Mouse (Mus musculus): ENCODE measurements around the gene Cd200. TPM values are rescaled to one million over a fixed set of nuclear protein-coding genes. Genes with fewer than 3 reads are reported as not detected.
A peak's percentile ranks its signal among the peaks of the same experiment; 100 is the strongest.

Gene Cd200
- polyA plus RNA-seq, 1 experiment from 2014 or later: 104 TPM

DNA sequence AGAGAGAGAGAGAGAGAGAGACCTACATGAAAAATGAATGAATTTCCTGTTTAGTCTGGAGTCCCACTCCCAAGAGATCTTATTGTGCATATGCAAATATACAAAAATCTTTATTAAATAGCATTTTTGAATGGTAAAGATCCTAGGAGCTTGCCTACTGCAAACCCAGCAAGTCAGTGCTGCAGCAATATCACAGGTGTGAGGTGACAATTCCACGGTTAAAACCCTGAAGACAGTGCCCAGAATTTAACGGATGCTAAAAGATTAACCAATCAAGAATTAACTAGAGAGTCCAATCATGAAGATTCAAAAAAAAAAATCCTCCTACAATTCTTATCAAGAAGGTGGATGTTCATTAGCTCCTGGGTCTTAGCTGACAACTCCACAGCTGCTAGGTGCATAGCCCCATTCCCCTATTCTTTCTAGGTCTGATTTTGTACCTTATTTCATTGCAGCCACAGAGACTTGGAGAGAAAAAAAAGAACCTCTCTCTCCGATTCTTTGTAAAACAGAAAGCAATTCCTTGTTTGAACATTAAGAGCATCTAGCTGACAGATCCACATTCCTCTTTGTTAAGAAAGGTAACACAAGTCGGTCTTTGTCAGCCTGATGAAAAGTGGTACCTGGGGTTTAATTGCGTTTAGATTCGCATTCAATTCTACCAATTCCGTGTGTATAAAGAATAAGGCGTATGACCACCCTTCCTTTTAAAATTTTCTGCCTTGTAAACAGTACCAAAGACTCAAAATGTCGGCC lies 1.0 kb downstream of the Cd200 start:
- Histone ChIP-seq H3K9ac (ENCODE audit: low read depth, low read length) (peak overlapping the region; percentile 60), H3K4me1 (replicated peaks; ENCODE audit: insufficient read depth, low read length) (no peaks in the 10 kb centered on the region), H3K27ac (peak overlapping the region; percentile 72), H3K4me3 (replicated peaks; ENCODE audit: low read depth, low read length) (peak overlapping the region; percentile 67), H3K4me2 (ENCODE audit: low read length) (peak overlapping the region; percentile 76), H3K9me3 (replicated peaks; ENCODE audit: low read length) (no peaks in the 10 kb centered on the region), H3K36me3 (ENCODE audit: insufficient read depth, low read length) (no peaks in the 10 kb centered on the region), H3K27me3 (ENCODE audit: insufficient read depth, low read length) (no peaks in the 10 kb centered on the region)
- ATAC-seq (replicated peaks; ENCODE audit: low FRiP score, low read depth) (no peak), DNase-seq (ENCODE audit: low spot score) (peak; percentile 9)
- 30% methylated on average over 9 of the region's 9 CpGs for WGBS
- no peak for TF ChIP-seq CTCF (IDR thresholded peaks at IDR 0.05; ENCODE audit: low read depth)

DNA sequence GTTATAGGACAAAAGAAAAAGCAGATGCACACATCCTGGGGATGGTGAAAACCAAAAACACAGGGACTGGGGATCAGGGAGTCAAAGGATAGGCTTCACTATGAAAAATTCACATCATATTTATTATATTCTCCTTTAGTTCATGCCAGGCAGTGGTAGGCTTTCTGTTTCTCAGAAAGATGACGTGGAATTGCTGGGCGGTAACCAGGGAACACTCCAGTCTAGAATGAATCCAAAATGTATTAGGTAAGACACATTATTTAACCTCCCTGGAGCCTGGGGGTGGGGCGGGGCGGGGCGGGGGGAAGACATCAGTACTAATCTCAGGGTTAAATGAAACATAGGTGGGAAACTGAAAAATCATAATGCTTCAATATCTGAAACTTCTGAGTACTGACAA lies 1.8 kb downstream of the Cd200 start:
- 88% methylated on average over 5 of the region's 5 CpGs for WGBS
- ATAC-seq (replicated peaks; ENCODE audit: low FRiP score, low read depth): no peak

DNA sequence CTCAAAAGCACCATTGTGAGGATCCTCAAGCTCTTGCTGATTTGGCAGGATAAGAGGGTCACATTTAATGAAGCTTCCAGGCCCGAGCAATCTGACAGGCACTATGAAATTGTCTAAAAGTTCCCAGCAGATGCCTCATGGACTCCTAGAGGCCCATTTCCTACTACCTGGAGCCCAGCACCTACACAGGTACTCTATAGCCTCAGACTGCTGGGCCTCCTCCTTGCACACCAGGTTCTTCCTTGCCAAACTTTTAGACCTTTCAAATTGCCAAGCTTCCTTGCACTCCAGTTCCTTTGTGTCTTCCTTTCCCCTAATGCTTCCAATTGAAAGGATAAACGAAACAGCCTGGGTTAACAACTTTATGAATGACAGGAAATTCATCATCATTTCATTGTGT lies 5.9 kb downstream of the Cd200 start:
- no peaks in the 10 kb centered on the region for H3K4me1 ChIP-seq (replicated peaks; ENCODE audit: insufficient read depth, low read length)
- H3K9ac ChIP-seq (ENCODE audit: low read depth, low read length): no peak overlapping the region
- ATAC-seq (replicated peaks; ENCODE audit: low FRiP score, low read depth) (no peak), DNase-seq (ENCODE audit: low spot score) (no peak)
- no peaks in the 10 kb centered on the region for H3K27me3 ChIP-seq (ENCODE audit: insufficient read depth, low read length)
- no peak overlapping the region for H3K4me3 ChIP-seq (replicated peaks; ENCODE audit: low read depth, low read length)
- WGBS: 68% methylated on average over 2 of the region's 2 CpGs
- H3K36me3 ChIP-seq (ENCODE audit: insufficient read depth, low read length): no peaks in the 10 kb centered on the region
- no peak for TF ChIP-seq CTCF (IDR thresholded peaks at IDR 0.05; ENCODE audit: low read depth)
- H3K9me3 ChIP-seq (replicated peaks; ENCODE audit: low read length): no peaks in the 10 kb centered on the region
- no peak overlapping the region for H3K27ac ChIP-seq
- H3K4me2 ChIP-seq (ENCODE audit: low read length): no peak overlapping the region

More for the DNA sequence above, 1.8 kb downstream of the Cd200 start:
- peak overlapping the region; percentile 76 for H3K4me2 ChIP-seq (ENCODE audit: low read length)
- H3K36me3 ChIP-seq (ENCODE audit: insufficient read depth, low read length): no peaks in the 10 kb centered on the region
- TF ChIP-seq CTCF (IDR thresholded peaks at IDR 0.05; ENCODE audit: low read depth): no peak
- no peaks in the 10 kb centered on the region for H3K9me3 ChIP-seq (replicated peaks; ENCODE audit: low read length)
- no peaks in the 10 kb centered on the region for H3K4me1 ChIP-seq (replicated peaks; ENCODE audit: insufficient read depth, low read length)
- H3K9ac ChIP-seq (ENCODE audit: low read depth, low read length): no peak overlapping the region
- H3K27ac ChIP-seq: no peak overlapping the region
- H3K4me3 ChIP-seq (replicated peaks; ENCODE audit: low read depth, low read length): no peak overlapping the region
- DNase-seq (ENCODE audit: low spot score): no peak
- no peaks in the 10 kb centered on the region for H3K27me3 ChIP-seq (ENCODE audit: insufficient read depth, low read length)

DNA sequence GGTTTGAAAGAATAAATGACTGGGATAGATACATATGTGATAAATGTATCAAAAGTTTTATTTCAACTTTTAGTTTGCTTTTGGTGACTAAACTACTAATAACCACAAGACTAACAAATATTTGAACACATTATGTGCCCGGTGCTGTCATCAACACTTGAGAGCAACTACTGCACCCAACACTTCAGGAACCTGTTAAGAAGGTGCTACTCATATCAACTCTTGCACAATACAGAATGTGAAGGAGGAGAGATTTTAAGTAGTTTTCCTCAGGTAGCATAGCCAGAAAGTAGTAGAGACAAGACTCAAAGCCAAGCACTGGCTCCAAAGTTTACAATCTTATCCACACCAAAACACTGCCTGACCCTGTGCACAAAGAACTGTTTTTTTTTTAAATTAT lies 6.8 kb downstream of the Cd200 start:
- H3K27ac ChIP-seq: no peak overlapping the region

DNA sequence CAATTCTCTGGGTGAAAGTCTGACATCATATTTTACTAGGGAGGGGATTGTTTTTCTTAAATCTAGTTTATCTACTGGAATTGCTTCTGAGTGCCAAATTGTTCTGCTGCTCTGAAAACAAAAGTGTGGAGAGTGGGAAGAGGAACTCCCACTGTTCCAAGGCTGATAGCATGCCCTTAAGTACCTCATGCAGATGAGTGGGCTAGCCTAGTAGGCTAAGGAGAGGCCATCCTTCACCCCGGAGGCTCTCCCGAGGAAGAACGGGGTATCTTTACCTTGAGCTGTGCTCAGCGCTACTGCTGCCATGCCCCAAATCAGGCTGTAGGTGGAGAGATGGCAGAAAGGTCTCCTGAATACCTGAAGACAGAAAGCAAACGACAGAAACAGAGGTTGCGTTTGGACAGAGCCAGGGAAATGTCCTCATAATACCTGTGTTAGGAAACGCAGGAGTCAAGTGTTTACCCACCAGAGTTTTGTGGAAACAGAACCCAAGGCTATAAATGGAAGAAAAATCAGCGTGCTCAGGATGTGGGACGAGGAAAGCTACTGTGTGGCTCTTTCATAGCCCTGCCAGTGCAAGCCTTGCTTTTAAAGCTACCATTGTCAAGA lies 8.8 kb downstream of the Cd200 start:
- Histone ChIP-seq H3K36me3 (ENCODE audit: insufficient read depth, low read length) (no peaks in the 10 kb centered on the region), H3K27ac (no peak overlapping the region), H3K4me1 (replicated peaks; ENCODE audit: insufficient read depth, low read length) (no peaks in the 10 kb centered on the region), H3K4me2 (ENCODE audit: low read length) (no peak overlapping the region), H3K27me3 (ENCODE audit: insufficient read depth, low read length) (no peaks in the 10 kb centered on the region), H3K9me3 (replicated peaks; ENCODE audit: low read length) (no peaks in the 10 kb centered on the region), H3K9ac (ENCODE audit: low read depth, low read length) (no peak overlapping the region), H3K4me3 (replicated peaks; ENCODE audit: low read depth, low read length) (no peak overlapping the region)
- DNase-seq (ENCODE audit: low spot score) (no peak), ATAC-seq (replicated peaks; ENCODE audit: low FRiP score, low read depth) (no peak)
- 60% methylated on average over 9 of the region's 9 CpGs for WGBS
- no peak for TF ChIP-seq CTCF (IDR thresholded peaks at IDR 0.05; ENCODE audit: low read depth)

More for the DNA sequence above, 6.8 kb downstream of the Cd200 start:
- 98% methylated on average over 1 of the region's 1 CpGs for WGBS
- Histone ChIP-seq H3K36me3 (ENCODE audit: insufficient read depth, low read length) (no peaks in the 10 kb centered on the region), H3K4me3 (replicated peaks; ENCODE audit: low read depth, low read length) (no peak overlapping the region), H3K9ac (ENCODE audit: low read depth, low read length) (no peak overlapping the region), H3K9me3 (replicated peaks; ENCODE audit: low read length) (no peaks in the 10 kb centered on the region), H3K27me3 (ENCODE audit: insufficient read depth, low read length) (no peaks in the 10 kb centered on the region), H3K4me1 (replicated peaks; ENCODE audit: insufficient read depth, low read length) (no peaks in the 10 kb centered on the region), H3K4me2 (ENCODE audit: low read length) (no peak overlapping the region)
- ATAC-seq (replicated peaks; ENCODE audit: low FRiP score, low read depth) (no peak), DNase-seq (ENCODE audit: low spot score) (no peak)
- TF ChIP-seq CTCF (IDR thresholded peaks at IDR 0.05; ENCODE audit: low read depth): no peak

DNA sequence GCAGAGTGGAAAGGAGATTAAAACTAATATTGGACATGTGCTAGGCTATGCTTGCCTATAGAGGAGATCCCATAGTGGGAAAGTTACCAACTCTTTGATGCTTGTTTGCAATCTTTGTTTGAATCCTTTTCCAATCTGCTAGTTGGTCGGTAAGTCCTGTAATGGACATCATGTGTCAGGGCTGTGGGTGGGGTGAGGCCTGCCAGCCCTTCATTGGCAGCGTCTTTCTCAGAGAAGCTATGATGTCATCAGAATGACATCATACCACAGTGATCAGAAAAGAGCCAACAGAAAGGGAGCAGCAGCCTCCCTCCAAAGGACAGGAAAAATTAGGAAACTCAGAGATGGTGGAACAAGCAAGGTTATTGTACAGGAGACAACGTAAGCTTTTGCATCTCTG lies 9.4 kb downstream of the Cd200 start:
- no peak overlapping the region for H3K4me2 ChIP-seq (ENCODE audit: low read length)
- H3K36me3 ChIP-seq (ENCODE audit: insufficient read depth, low read length): no peaks in the 10 kb centered on the region
- 80% methylated on average over 3 of the region's 3 CpGs for WGBS
- H3K4me1 ChIP-seq (replicated peaks; ENCODE audit: insufficient read depth, low read length): no peaks in the 10 kb centered on the region
- no peak for TF ChIP-seq CTCF (IDR thresholded peaks at IDR 0.05; ENCODE audit: low read depth)
- no peak overlapping the region for H3K4me3 ChIP-seq (replicated peaks; ENCODE audit: low read depth, low read length)
- H3K27ac ChIP-seq: no peak overlapping the region
- ATAC-seq (replicated peaks; ENCODE audit: low FRiP score, low read depth) (no peak), DNase-seq (ENCODE audit: low spot score) (no peak)
- no peak overlapping the region for H3K9ac ChIP-seq (ENCODE audit: low read depth, low read length)
- no peaks in the 10 kb centered on the region for H3K9me3 ChIP-seq (replicated peaks; ENCODE audit: low read length)
- no peaks in the 10 kb centered on the region for H3K27me3 ChIP-seq (ENCODE audit: insufficient read depth, low read length)

Data from kidney, postnatal 0 days (tissue).